Mouse (Mus musculus) lung, embryonic 14.5 days (tissue): Measurements from ENCODE around the gene 1600014C23Rik. TPM values are rescaled to one million over a fixed set of nuclear protein-coding genes. Genes with fewer than 3 reads are reported as not detected.
A peak's percentile ranks its signal among the peaks of the same experiment; 100 is the strongest.

Source experiments
- ATAC-seq: fragments of 200-750 bp; cut with Nextera tagmentation; 2 replicates; pipeline ENCODE4 v1.8.0; 2017; ENCODE audit warnings: mild to moderate bottlenecking, moderate TSS enrichment, moderate library complexity; ENCODE audit not compliant: insufficient read depth
- DNase-seq: peaks from one replicate; pipeline ENCODE4 v3.0.0-alpha.2; 2015
- H3K27ac ChIP-seq: fragments of 300-500 bp; sonication (generic); 2 replicates; pipeline ENCODE4 v1.5.1; 2014; ENCODE audit warnings: low read depth, mild to moderate bottlenecking, moderate library complexity
- H3K27me3 ChIP-seq: fragments of 300-500 bp; sonication (generic); 2 replicates; pipeline ENCODE4 v1.6.1; 2014; ENCODE audit warnings: low read length, control low read depth; ENCODE audit not compliant: insufficient read depth
- H3K36me3 ChIP-seq: fragments of 300-500 bp; sonication (generic); 2 replicates; pipeline ENCODE4 v1.6.1; 2014; ENCODE audit warnings: control low read depth; ENCODE audit not compliant: insufficient read depth
- H3K4me1 ChIP-seq: fragments of 300-500 bp; sonication (generic); 2 replicates; pipeline ENCODE4 v1.6.1; 2014; ENCODE audit warnings: antibody characterized with exemption, control low read depth; ENCODE audit not compliant: insufficient read depth
- H3K4me2 ChIP-seq: fragments of 300-500 bp; sonication (generic); 2 replicates; pipeline ENCODE4 v1.6.1; 2014; ENCODE audit warnings: mild to moderate bottlenecking
- H3K4me3 ChIP-seq: fragments of 300-500 bp; sonication (generic); 2 replicates; pipeline ENCODE4 v1.5.1; 2014; ENCODE audit warnings: low read depth, low read length
- H3K9ac ChIP-seq: fragments of 300-500 bp; sonication (generic); 2 replicates; pipeline ENCODE4 v1.6.1; 2014
- H3K9me3 ChIP-seq: fragments of 300-500 bp; sonication (generic); 2 replicates; pipeline ENCODE4 v1.6.1; 2016; ENCODE audit warnings: low read depth, low read length, control low read depth
- CTCF ChIP-seq: IDR thresholded peaks from 2 replicates; pipeline ENCODE4 v1.5.1; 2016; ENCODE audit warnings: antibody characterized with exemption, low read depth
- WGBS: fragments of 180-500 bp; shearing (Covaris S2); extraction: QIAGEN DNeasy Blood & Tissue Kit; methylation state at CpG from one replicate; pipeline ENCODE4 v1.1.7; 2014; 5-methylcytosine and 5-hydroxymethylcytosine counted together
- polyA plus RNA-seq: library from polyadenylated mRNA; unstranded; fragments of >200 nt; fragmentation: Nextera tagmentation; extraction: Ambion mirVana; gene quantifications from 2 replicates; pipeline ENCODE4 v1.2.1, GENCODE M21; 2014

The 1600014C23Rik gene
- polyA plus RNA-seq, 1 experiment from 2014 or later: not detected

DNA sequence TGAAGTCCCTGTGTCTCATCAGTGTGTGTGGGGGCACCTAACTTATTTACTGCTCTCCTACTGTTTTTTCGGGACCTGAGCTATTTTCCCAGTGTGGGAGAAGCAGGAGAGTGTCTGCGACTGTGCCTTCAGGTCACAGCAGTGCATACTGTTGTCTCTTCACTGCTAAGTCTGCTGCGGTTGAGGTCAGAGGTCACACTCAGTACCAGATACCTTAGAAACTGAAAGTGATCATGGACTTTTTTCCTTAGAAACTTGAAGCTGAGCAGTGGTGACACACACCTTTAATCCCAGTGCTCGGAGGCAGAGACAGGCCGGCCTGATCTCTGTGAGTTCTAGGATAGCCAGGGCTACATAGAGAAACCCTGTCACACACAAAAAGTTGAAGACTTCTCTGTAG is 41.5 kb downstream of the 1600014C23Rik start:
- Histone ChIP-seq H3K4me1 (peaks cover 20% of the 10 kb centered on the region), H3K9ac (no peak overlapping the region), H3K27ac (no peak overlapping the region), H3K4me2 (no peak overlapping the region), H3K27me3 (no peaks in the 10 kb centered on the region), H3K9me3 (no peaks in the 10 kb centered on the region), H3K36me3 (peaks cover 5% of the 10 kb centered on the region; the same call in 1 of the 2 replicates), H3K4me3 (no peak overlapping the region)
- 68% methylated on average over 5 of the region's 5 CpGs for WGBS
- ATAC-seq (no peak), DNase-seq (no peak)
- no peak for TF ChIP-seq CTCF

DNA sequence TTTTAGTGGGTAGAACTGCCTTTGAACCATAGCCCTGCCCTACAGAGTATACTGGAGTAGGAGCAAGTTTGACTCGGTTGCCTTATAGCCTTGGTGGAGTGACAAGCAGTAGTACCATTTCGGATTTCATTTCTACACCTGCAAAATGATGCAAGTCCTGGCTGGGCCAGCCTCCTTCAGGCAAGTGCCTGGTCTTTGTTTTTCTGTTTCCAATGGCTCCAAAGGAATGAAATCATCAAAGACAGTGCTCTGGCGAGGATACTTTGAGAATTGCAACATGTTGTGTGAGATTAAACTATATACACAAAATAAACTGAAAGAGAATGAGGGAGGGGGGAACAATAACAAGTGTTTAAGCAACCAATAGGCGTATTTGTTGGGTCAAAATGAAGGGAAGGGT is 43.6 kb downstream of the 1600014C23Rik start:
- Histone ChIP-seq H3K4me2 (no peak overlapping the region), H3K36me3 (no peaks in the 10 kb centered on the region), H3K27ac (no peak overlapping the region), H3K9ac (no peak overlapping the region), H3K9me3 (no peaks in the 10 kb centered on the region), H3K4me3 (no peak overlapping the region), H3K27me3 (no peaks in the 10 kb centered on the region), H3K4me1 (peaks cover 22% of the 10 kb centered on the region)
- no peak for TF ChIP-seq CTCF
- ATAC-seq (no peak), DNase-seq (no peak)
- 79% methylated on average over 4 of the region's 4 CpGs for WGBS

DNA sequence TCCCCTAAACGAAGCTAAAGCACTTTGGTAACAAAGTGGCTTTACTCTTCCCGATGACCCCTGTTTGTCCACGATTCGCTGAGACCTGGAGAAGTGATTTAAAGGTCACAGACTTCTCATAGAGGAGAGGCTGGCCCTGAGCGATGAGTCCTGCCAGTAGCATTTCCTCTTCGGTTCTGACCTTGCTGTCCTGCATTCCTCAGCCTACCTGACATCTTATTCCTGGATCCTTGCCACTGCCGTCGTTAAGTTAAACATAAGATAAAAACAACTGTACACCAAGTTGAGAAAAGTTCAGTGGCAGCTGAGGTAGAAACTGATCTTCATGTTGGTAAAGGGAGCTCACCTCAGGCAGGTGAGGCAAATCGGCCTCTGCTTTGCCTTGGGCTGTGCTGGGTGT is 44.5 kb downstream of the 1600014C23Rik start:
- no peak for ATAC-seq
- Histone ChIP-seq H3K36me3 (no peaks in the 10 kb centered on the region), H3K4me2 (no peak overlapping the region), H3K4me1 (peaks cover 26% of the 10 kb centered on the region), H3K9ac (no peak overlapping the region), H3K4me3 (no peak overlapping the region), H3K27me3 (no peaks in the 10 kb centered on the region), H3K27ac (no peak overlapping the region), H3K9me3 (no peaks in the 10 kb centered on the region)
- no peak for DNase-seq
- 64% methylated on average over 9 of the region's 9 CpGs for WGBS
- TF ChIP-seq CTCF: no peak

DNA sequence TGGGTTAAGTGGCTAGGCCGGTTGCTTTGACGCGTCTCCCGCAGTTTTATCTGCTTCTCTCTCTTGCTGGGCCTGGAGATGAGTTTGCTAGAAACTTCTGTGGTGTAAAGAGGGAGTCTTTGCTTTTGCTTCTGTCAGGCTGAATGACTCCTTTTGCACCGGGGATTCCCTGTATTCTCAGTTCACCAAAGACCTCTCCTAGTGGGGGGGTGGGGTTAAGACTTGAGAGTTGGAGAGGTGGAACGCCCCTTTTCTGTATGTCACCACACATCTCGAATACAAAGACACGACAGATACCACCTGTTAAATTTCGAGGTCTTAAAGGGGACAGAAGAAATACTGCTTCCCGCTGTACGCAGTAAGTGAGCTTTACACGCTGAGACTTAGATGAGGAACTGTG is 46.9 kb downstream of the 1600014C23Rik start, which contains the start of gene Tmem63b:
Tmem63b (minus strand) TSS at position 190 of the 400 bp plus-strand sequence.
- ATAC-seq (0 out of 2 replicates have a peak, but pooled peaks have one; percentile 9), DNase-seq (peak; percentile 43)
- TF ChIP-seq CTCF: no peak
- Histone ChIP-seq H3K36me3 (no peaks in the 10 kb centered on the region), H3K4me3 (peak within 1 kb of the TSS; percentile 91), H3K9me3 (no peaks in the 10 kb centered on the region), H3K4me1 (peaks cover 17% of the 10 kb centered on the region), H3K27me3 (no peaks in the 10 kb centered on the region), H3K9ac (peak within 1 kb of the TSS; percentile 90), H3K4me2 (peak within 1 kb of the TSS; percentile 86), H3K27ac (peak within 1 kb of the TSS; percentile 80)
- WGBS: 3% methylated on average over 12 of the region's 12 CpGs

DNA sequence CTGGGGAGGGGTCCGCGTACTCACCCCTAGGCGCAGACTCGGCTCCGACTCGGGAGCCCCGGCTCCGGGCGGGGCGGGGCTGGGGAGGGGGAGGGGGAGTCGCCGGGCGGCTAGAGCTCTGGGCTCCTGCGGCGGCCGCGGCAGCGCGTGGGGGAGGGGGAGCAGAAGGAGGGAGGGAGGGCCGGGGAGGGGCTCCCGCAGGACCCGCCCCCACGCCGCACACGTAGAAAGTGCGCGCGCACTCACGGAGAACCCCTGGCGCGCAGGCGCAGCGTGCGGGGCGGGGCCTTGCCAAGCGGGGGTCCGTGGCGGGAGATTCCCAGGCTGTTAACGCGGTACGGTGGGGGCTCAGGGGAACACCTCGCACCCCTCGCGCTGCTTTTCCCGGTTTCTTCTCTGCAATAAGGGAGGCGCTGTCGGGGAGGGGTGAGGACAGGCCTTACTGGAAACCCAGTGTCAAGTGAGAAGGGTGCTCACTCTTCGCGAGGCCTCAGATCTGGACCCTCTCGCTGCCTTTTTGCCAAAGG is 47.5 kb downstream of the 1600014C23Rik start, which contains the start of gene Mrpl14:
Mrpl14 (plus strand) TSS at position 230 of the 527 bp plus-strand sequence.
- Histone ChIP-seq H3K27me3 (no peaks in the 10 kb centered on the region), H3K4me2 (peak within 1 kb of the TSS; percentile 86), H3K27ac (peak within 1 kb of the TSS; percentile 80), H3K9ac (peak within 1 kb of the TSS; percentile 90), H3K36me3 (no peaks in the 10 kb centered on the region), H3K4me1 (peaks cover 17% of the 10 kb centered on the region), H3K4me3 (peak within 1 kb of the TSS; percentile 91), H3K9me3 (no peaks in the 10 kb centered on the region)
- DNase-seq (peak; percentile 98), ATAC-seq (peak; percentile 90)
- under 1% methylated on average over 41 of the region's 50 CpGs for WGBS
- TF ChIP-seq CTCF: no peak

DNA sequence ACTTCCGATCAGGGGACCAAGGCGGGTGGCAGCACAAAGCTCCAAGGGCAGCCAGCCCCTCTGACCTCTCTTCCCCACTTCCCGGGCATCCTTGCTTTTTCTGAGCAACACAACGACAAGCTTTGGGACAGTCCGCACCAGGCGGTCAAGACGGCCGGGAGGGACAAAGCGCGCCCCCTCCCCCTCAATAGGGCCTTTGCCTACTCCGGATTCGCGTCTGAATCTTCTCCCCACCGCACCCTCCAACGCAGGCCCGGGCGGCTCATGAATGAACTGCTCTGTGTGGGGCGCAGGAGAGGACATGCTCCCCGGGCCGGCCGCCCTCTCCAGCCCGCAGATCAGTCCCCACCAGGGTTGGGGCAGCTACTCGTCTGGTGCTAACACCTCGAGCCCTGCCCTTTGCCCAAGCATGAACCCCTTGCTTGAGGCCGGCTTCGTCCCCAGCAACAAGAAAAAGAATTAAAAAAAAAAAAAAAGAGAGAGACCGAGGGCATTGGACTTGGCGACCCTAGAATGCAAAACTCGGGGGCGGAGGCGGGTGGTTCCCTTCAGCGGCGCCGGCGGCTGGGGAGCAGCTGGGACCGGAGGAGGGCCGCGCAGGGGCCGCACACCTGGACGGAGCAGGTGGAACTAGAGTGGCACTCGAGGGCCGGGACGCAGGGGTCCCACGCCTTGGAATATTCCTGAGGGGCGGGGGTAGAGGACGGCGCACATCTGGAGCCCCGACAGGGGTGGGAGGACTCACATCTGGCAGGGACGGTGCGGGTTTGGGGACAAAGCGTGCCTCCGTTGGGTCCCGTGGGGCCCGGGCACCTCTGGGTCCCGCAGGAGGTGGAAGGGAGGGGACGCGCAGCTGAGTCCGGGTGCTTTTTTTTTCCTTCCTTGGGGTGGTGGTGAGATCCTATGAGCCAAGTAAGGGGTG is 48.2 kb downstream of the 1600014C23Rik start:
- Histone ChIP-seq H3K4me3 (peak overlapping the region; percentile 91), H3K4me2 (peak overlapping the region; percentile 86), H3K9ac (peak overlapping the region; percentile 90), H3K36me3 (no peaks in the 10 kb centered on the region), H3K4me1 (peaks cover 17% of the 10 kb centered on the region), H3K9me3 (no peaks in the 10 kb centered on the region), H3K27me3 (no peaks in the 10 kb centered on the region), H3K27ac (peak overlapping the region; percentile 80)
- peak; percentile 56 for ATAC-seq
- no peak for TF ChIP-seq CTCF
- WGBS: under 1% methylated on average over 58 of the region's 58 CpGs
- DNase-seq: peak; percentile 68

DNA sequence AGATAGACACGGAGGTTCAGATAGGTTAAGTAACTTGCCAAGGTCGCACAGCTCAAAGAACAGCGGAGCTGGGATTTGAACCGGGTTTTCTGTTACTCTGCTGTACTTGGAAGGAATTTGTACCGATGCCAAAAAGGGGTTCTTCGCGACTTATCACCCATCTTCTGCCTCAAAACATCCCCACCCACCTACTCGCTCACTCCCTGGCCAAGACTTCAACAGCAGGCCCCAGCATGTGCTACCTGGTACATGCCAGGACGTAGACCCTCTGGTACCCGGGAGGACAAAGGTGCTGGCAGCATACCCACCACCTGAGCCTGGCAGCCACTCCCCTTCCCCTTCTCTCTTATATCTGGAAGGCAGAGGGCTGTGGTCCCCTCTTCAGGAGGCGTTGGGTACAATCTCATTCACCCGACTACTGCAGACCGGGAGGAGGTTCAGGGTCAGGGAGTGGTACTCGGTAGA is 48.9 kb downstream of the 1600014C23Rik start:
- Histone ChIP-seq H3K27me3 (no peaks in the 10 kb centered on the region), H3K4me3 (peak overlapping the region; percentile 91), H3K9me3 (no peaks in the 10 kb centered on the region), H3K4me2 (peak overlapping the region; percentile 86), H3K36me3 (0 out of 2 replicates have a peak, but pooled peaks cover under 1% of the 10 kb centered on the region), H3K27ac (peak overlapping the region; percentile 80; the same call in 1 of the 2 replicates), H3K4me1 (peaks cover 17% of the 10 kb centered on the region), H3K9ac (peak overlapping the region; percentile 90)
- ATAC-seq (peak; percentile 19; the same call in 1 of the 2 replicates), DNase-seq (peak; percentile 31)
- WGBS: 24% methylated on average over 14 of the region's 14 CpGs
- TF ChIP-seq CTCF: no peak

Other genes starting within 250 kb of the 1600014C23Rik start
- 17.0 and 17.4 TPM in 2 replicates for gene Aars2, start 227.0 kb downstream of the 1600014C23Rik start, polyA plus RNA-seq
- gene Tcte1, start 210.4 kb downstream of the 1600014C23Rik start, polyA plus RNA-seq: 0.35 and 0.70 TPM in 2 replicates
- gene Tmem151b, start 184.2 kb downstream of the 1600014C23Rik start, polyA plus RNA-seq: 1.1 and 1.6 TPM in 2 replicates
- 2.3 and 3.1 TPM in 2 replicates for gene Nfkbie, start 178.1 kb downstream of the 1600014C23Rik start, polyA plus RNA-seq
- gene Slc35b2, start 170.0 kb downstream of the 1600014C23Rik start, polyA plus RNA-seq: 130 and 137 TPM in 2 replicates
- 1,512 and 1,564 TPM in 2 replicates for gene Hsp90ab1, start 160.6 kb downstream of the 1600014C23Rik start, polyA plus RNA-seq
- 75.4 and 82.2 TPM in 2 replicates for gene Slc29a1, start 134.2 kb downstream of the 1600014C23Rik start, polyA plus RNA-seq
- not detected in 2 replicates for gene Mymx, start 131.7 kb downstream of the 1600014C23Rik start, polyA plus RNA-seq
- 0.07 TPM in 1 of 2 replicates, not detected in the other for gene Capn11, start 74.5 kb downstream of the 1600014C23Rik start, polyA plus RNA-seq
- gene Mrpl14, start 47.5 kb downstream of the 1600014C23Rik start, polyA plus RNA-seq: 162 and 168 TPM in 2 replicates
- 29.7 and 31.3 TPM in 2 replicates for gene Tmem63b, start 46.9 kb downstream of the 1600014C23Rik start, polyA plus RNA-seq